Mouse (Mus musculus): ENCODE results near the gene Itprip. TPM values are rescaled to one million over a fixed set of nuclear protein-coding genes. Genes with fewer than 3 reads are reported as not detected.

The Itprip gene
- polyA plus RNA-seq, 1 experiment from 2014 or later: 18.7 TPM

DNA sequence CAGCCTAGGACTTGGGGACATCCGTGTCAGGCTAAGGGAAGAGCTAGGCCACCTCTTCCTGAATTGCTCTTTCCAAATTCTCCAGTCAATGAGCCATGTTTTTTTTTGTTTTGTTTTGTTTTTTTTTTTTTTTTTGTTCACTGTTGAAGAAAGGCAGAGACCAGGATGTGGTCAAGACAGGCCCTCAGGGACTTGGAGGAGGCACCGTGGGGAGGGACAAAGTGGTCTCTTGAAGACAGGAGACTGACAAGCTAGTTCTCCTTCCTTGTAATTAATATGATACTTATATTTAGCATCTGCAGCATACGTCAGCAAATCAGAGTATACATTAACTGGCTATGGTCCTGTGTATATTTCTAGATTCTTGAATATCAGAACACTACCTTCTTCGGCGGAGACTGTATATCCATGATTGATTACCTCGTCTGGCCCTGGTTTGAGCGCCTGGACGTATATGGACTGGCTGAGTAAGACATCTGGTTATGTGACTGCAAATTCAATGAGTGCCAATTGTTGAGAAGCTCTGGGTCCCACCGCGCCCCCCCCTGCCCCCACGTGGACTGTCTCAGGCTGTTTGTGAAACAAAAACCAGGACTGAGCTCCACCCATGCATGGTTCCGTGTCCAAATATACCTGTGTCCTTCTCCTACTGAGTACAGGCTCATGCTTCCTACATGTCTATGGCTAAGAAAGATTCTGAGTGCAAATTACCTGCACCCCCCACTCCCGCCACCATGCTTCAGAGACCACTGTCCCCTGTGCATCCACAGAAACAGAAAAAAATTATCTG lies 34.6 kb downstream of the Itprip start:
- peaks cover 14% of the 10 kb centered on the region for H3K4me1 ChIP-seq (ENCODE audit: control insufficient read depth, insufficient read depth, low read length)
- H3K4me2 ChIP-seq (ENCODE audit: low read depth, low read length): no peak overlapping the region
- ATAC-seq (ENCODE audit: insufficient read depth, low FRiP score): no peak
- 58% methylated on average over 13 of the region's 13 CpGs for WGBS
- H3K27ac ChIP-seq (ENCODE audit: low read length): no peak overlapping the region
- H3K4me3 ChIP-seq (replicated peaks; ENCODE audit: low read length): no peak overlapping the region
- no peaks in the 10 kb centered on the region for H3K36me3 ChIP-seq (ENCODE audit: control insufficient read depth, insufficient read depth, low read length)
- no peaks in the 10 kb centered on the region for H3K27me3 ChIP-seq (ENCODE audit: control insufficient read depth, insufficient read depth, low read length)
- no peak overlapping the region for H3K9ac ChIP-seq (ENCODE audit: low read length)
- no peaks in the 10 kb centered on the region for H3K9me3 ChIP-seq (replicated peaks; ENCODE audit: control insufficient read depth, low read length)

- Histone ChIP-seq H3K4me3 (replicated peaks; ENCODE audit: low read length) (no peak overlapping the region), H3K9me3 (replicated peaks; ENCODE audit: control insufficient read depth, low read length) (no peaks in the 10 kb centered on the region), H3K27me3 (ENCODE audit: control insufficient read depth, insufficient read depth, low read length) (no peaks in the 10 kb centered on the region), H3K9ac (ENCODE audit: low read length) (no peak overlapping the region), H3K4me1 (ENCODE audit: control insufficient read depth, insufficient read depth, low read length) (peaks cover 14% of the 10 kb centered on the region), H3K4me2 (ENCODE audit: low read depth, low read length) (no peak overlapping the region), H3K36me3 (ENCODE audit: control insufficient read depth, insufficient read depth, low read length) (no peaks in the 10 kb centered on the region), H3K27ac (ENCODE audit: low read length) (no peak overlapping the region)
- WGBS: 46% methylated on average over 9 of the region's 9 CpGs
- no peak for ATAC-seq (ENCODE audit: insufficient read depth, low FRiP score)
These were observed 36.2 kb downstream of the Itprip start for GRCm38 (mm10) chr19:47882882-47883254.

GRCm38 (mm10) chr19:47882151-47882881 lies 36.8 kb downstream of the Itprip start:
- Histone ChIP-seq H3K36me3 (ENCODE audit: control insufficient read depth, insufficient read depth, low read length) (no peaks in the 10 kb centered on the region), H3K4me1 (ENCODE audit: control insufficient read depth, insufficient read depth, low read length) (peaks cover 14% of the 10 kb centered on the region), H3K9me3 (replicated peaks; ENCODE audit: control insufficient read depth, low read length) (no peaks in the 10 kb centered on the region), H3K4me2 (ENCODE audit: low read depth, low read length) (no peak overlapping the region), H3K9ac (ENCODE audit: low read length) (no peak overlapping the region), H3K27me3 (ENCODE audit: control insufficient read depth, insufficient read depth, low read length) (no peaks in the 10 kb centered on the region), H3K4me3 (replicated peaks; ENCODE audit: low read length) (no peak overlapping the region), H3K27ac (ENCODE audit: low read length) (no peak overlapping the region)
- WGBS: 27% methylated on average over 11 of the region's 11 CpGs
- peak; percentile 56 for ATAC-seq (ENCODE audit: insufficient read depth, low FRiP score)

- no peak overlapping the region for H3K27ac ChIP-seq (ENCODE audit: low read length)
- H3K4me2 ChIP-seq (ENCODE audit: low read depth, low read length): no peak overlapping the region
- H3K27me3 ChIP-seq (ENCODE audit: control insufficient read depth, insufficient read depth, low read length): no peaks in the 10 kb centered on the region
- no peaks in the 10 kb centered on the region for H3K36me3 ChIP-seq (ENCODE audit: control insufficient read depth, insufficient read depth, low read length)
- no peaks in the 10 kb centered on the region for H3K9me3 ChIP-seq (replicated peaks; ENCODE audit: control insufficient read depth, low read length)
- peaks cover 9% of the 10 kb centered on the region for H3K4me1 ChIP-seq (ENCODE audit: control insufficient read depth, insufficient read depth, low read length)
- 75% methylated on average over 7 of the region's 7 CpGs for WGBS
- ATAC-seq (ENCODE audit: insufficient read depth, low FRiP score): no peak
- H3K4me3 ChIP-seq (replicated peaks; ENCODE audit: low read length): no peak overlapping the region
- no peak overlapping the region for H3K9ac ChIP-seq (ENCODE audit: low read length)
These were observed 37.6 kb downstream of the Itprip start for GRCm38 (mm10) chr19:47881538-47881937.

- H3K4me1 ChIP-seq (ENCODE audit: control insufficient read depth, insufficient read depth, low read length): no peaks in the 10 kb centered on the region
- no peaks in the 10 kb centered on the region for H3K9me3 ChIP-seq (replicated peaks; ENCODE audit: control insufficient read depth, low read length)
- H3K36me3 ChIP-seq (ENCODE audit: control insufficient read depth, insufficient read depth, low read length): no peaks in the 10 kb centered on the region
- H3K27ac ChIP-seq (ENCODE audit: low read length): no peak overlapping the region
- H3K4me3 ChIP-seq (replicated peaks; ENCODE audit: low read length): no peak overlapping the region
- H3K4me2 ChIP-seq (ENCODE audit: low read depth, low read length): no peak overlapping the region
- no peak overlapping the region for H3K9ac ChIP-seq (ENCODE audit: low read length)
- no peak for ATAC-seq (ENCODE audit: insufficient read depth, low FRiP score)
- 55% methylated on average over 15 of the region's 15 CpGs for WGBS
- H3K27me3 ChIP-seq (ENCODE audit: control insufficient read depth, insufficient read depth, low read length): no peaks in the 10 kb centered on the region
These were observed 42.8 kb downstream of the Itprip start for GRCm38 (mm10) chr19:47876252-47876651.

DNA sequence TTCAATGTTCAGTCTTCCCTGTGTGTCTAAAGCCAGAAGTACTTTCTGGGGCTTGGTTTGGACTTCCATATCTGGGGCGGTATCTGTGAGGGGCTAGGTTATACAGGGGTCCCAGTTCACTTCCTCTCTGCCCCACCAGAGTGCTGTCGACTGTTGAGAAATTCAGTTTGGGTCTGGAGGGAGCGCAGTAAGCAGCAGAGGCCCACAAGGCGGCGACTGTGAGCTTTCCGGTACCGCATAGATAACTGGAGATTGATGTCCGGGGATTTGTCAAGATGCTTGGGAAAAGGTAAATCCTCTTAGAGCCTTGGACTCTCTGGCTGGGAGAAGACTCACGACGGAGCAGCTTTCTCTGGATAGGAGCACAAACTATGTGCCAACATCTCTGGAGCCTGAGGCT lies 47.6 kb downstream of the Itprip start:
- no peak overlapping the region for H3K9ac ChIP-seq (ENCODE audit: low read length)
- H3K4me1 ChIP-seq (ENCODE audit: control insufficient read depth, insufficient read depth, low read length): no peaks in the 10 kb centered on the region
- WGBS: 37% methylated on average over 10 of the region's 10 CpGs

DNA sequence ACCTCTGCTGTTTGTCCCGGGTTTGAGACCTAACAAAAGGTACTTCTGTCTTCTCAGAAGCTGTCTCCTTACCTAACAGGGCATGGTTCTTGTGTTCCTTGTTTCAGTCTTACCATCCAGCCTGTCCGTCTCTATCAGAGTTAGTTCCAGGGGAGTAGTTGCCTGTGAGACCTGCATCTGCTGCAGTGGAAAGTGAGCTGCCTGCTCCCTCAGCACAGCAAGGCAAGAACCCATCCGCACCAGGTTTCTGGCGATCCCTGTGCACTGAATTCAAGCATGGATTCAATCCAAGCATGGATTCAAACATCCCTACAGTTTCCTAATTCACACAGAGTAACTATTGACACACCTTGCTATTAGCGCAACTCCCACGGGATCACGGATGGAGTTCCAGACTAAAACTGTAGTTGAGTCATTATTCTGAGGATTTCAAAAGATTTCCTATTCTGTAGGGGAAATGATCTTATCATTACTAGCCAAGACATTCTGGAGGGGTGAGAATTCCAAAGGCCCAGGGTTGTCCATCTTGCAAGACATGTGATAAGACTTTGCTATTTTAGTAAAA lies 48.9 kb downstream of the Itprip start:
- Histone ChIP-seq H3K9me3 (replicated peaks; ENCODE audit: control insufficient read depth, low read length) (no peaks in the 10 kb centered on the region), H3K9ac (ENCODE audit: low read length) (no peak overlapping the region), H3K4me1 (ENCODE audit: control insufficient read depth, insufficient read depth, low read length) (peaks cover 3% of the 10 kb centered on the region; the same call in 1 of the 2 replicates), H3K4me2 (ENCODE audit: low read depth, low read length) (no peak overlapping the region), H3K4me3 (replicated peaks; ENCODE audit: low read length) (no peak overlapping the region), H3K27me3 (ENCODE audit: control insufficient read depth, insufficient read depth, low read length) (no peaks in the 10 kb centered on the region), H3K36me3 (ENCODE audit: control insufficient read depth, insufficient read depth, low read length) (no peaks in the 10 kb centered on the region), H3K27ac (ENCODE audit: low read length) (peak overlapping the region; percentile 14; the same call in 1 of the 2 replicates)
- WGBS: 71% methylated on average over 7 of the region's 7 CpGs
- no peak for ATAC-seq (ENCODE audit: insufficient read depth, low FRiP score)

More for the DNA sequence above, 47.6 kb downstream of the Itprip start:
- no peak for ATAC-seq (ENCODE audit: insufficient read depth, low FRiP score)
- H3K9me3 ChIP-seq (replicated peaks; ENCODE audit: control insufficient read depth, low read length): no peaks in the 10 kb centered on the region
- H3K4me2 ChIP-seq (ENCODE audit: low read depth, low read length): no peak overlapping the region
- H3K27ac ChIP-seq (ENCODE audit: low read length): no peak overlapping the region
- no peaks in the 10 kb centered on the region for H3K27me3 ChIP-seq (ENCODE audit: control insufficient read depth, insufficient read depth, low read length)
- H3K4me3 ChIP-seq (replicated peaks; ENCODE audit: low read length): no peak overlapping the region
- no peaks in the 10 kb centered on the region for H3K36me3 ChIP-seq (ENCODE audit: control insufficient read depth, insufficient read depth, low read length)

- Histone ChIP-seq H3K27ac (ENCODE audit: low read length) (peak overlapping the region; percentile 14; the same call in 1 of the 2 replicates), H3K4me3 (replicated peaks; ENCODE audit: low read length) (no peak overlapping the region), H3K9me3 (replicated peaks; ENCODE audit: control insufficient read depth, low read length) (no peaks in the 10 kb centered on the region), H3K9ac (ENCODE audit: low read length) (no peak overlapping the region), H3K27me3 (ENCODE audit: control insufficient read depth, insufficient read depth, low read length) (no peaks in the 10 kb centered on the region), H3K4me2 (ENCODE audit: low read depth, low read length) (no peak overlapping the region), H3K4me1 (ENCODE audit: control insufficient read depth, insufficient read depth, low read length) (peaks cover 3% of the 10 kb centered on the region; the same call in 1 of the 2 replicates), H3K36me3 (ENCODE audit: control insufficient read depth, insufficient read depth, low read length) (no peaks in the 10 kb centered on the region)
- WGBS: 33% methylated on average over 3 of the region's 3 CpGs
- no peak for ATAC-seq (ENCODE audit: insufficient read depth, low FRiP score)
These were observed 49.6 kb downstream of the Itprip start for GRCm38 (mm10) chr19:47869516-47869915.

DNA sequence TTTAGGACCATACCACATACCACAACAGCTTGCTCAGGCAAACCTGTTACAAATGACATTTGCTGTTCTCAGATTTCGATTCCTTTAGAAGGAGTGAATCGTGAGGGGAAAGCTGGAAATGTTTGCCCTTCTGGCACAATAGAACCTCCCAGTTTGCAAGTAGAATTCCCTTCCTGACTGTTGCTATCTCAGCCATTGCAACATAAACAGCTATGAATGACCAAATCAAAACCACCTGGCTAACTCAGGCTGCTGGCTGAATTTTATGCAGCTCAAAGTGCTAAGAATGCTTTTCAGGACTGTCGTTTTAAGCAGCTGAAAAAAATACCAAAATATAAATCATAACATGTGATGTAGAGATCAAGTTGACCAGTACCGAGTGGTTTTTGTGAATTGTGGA lies 50.1 kb downstream of the Itprip start:
- Histone ChIP-seq H3K9me3 (replicated peaks; ENCODE audit: control insufficient read depth, low read length) (no peaks in the 10 kb centered on the region), H3K27ac (ENCODE audit: low read length) (peak overlapping the region; percentile 36; the same call in 1 of the 2 replicates), H3K4me3 (replicated peaks; ENCODE audit: low read length) (no peak overlapping the region), H3K4me2 (ENCODE audit: low read depth, low read length) (no peak overlapping the region), H3K9ac (ENCODE audit: low read length) (no peak overlapping the region), H3K36me3 (ENCODE audit: control insufficient read depth, insufficient read depth, low read length) (no peaks in the 10 kb centered on the region), H3K27me3 (ENCODE audit: control insufficient read depth, insufficient read depth, low read length) (no peaks in the 10 kb centered on the region), H3K4me1 (ENCODE audit: control insufficient read depth, insufficient read depth, low read length) (peaks cover 3% of the 10 kb centered on the region; the same call in 1 of the 2 replicates)
- no peak for ATAC-seq (ENCODE audit: insufficient read depth, low FRiP score)
- 48% methylated on average over 4 of the region's 4 CpGs for WGBS

All from stomach, embryonic 16.5 days (tissue).